Mouse (Mus musculus) embryonic facial prominence, embryonic 10.5 days (tissue): ENCODE data around the gene Cyfip2. TPM values are rescaled to one million over a fixed set of nuclear protein-coding genes. Genes with fewer than 3 reads are reported as not detected.

ENCODE experiments used
- DNase-seq: peaks from one replicate; pipeline ENCODE4 v3.0.0-alpha.2; 2017; ENCODE audit warnings: low spot score
- H3K27ac ChIP-seq: fragments of 300-500 bp; sonication (generic); replicated peaks from 2 replicates; pipeline ENCODE4 v1.5.1; 2016; ENCODE audit warnings: mild to moderate bottlenecking
- H3K27me3 ChIP-seq: fragments of 300-500 bp; sonication (generic); replicated peaks from 2 replicates; pipeline ENCODE4 v1.6.1; 2016; ENCODE audit warnings: low read depth, mild to moderate bottlenecking; ENCODE audit not compliant: poor library complexity, severe bottlenecking
- H3K36me3 ChIP-seq: fragments of 300-500 bp; sonication (generic); replicated peaks from 2 replicates; pipeline ENCODE4 v1.6.1; 2016; ENCODE audit warnings: mild to moderate bottlenecking, moderate library complexity
- H3K4me1 ChIP-seq: fragments of 300-500 bp; sonication (generic); 2 replicates; pipeline ENCODE4 v1.6.1; 2016
- H3K4me3 ChIP-seq: fragments of 300-500 bp; sonication (generic); 2 replicates; pipeline ENCODE4 v1.5.1; 2016; ENCODE audit warnings: mild to moderate bottlenecking, moderate library complexity
- H3K9me3 ChIP-seq: fragments of 300-500 bp; sonication (generic); 2 replicates; pipeline ENCODE4 v1.6.1; 2016; ENCODE audit warnings: mild to moderate bottlenecking
- WGBS: fragments of 180-500 bp; shearing (Covaris S2); methylation state at CpG from one replicate; pipeline ENCODE4 v1.1.7; 2016; 5-methylcytosine and 5-hydroxymethylcytosine counted together
- polyA plus RNA-seq: library from polyadenylated mRNA; unstranded; fragments of >200 nt; fragmentation: Nextera tagmentation; extraction: Ambion mirVana; gene quantifications from 2 replicates; pipeline ENCODE4 v1.2.1, GENCODE M21; 2016

Gene Cyfip2
- polyA plus RNA-seq, 1 experiment from 2014 or later = 18.3 TPM

DNA sequence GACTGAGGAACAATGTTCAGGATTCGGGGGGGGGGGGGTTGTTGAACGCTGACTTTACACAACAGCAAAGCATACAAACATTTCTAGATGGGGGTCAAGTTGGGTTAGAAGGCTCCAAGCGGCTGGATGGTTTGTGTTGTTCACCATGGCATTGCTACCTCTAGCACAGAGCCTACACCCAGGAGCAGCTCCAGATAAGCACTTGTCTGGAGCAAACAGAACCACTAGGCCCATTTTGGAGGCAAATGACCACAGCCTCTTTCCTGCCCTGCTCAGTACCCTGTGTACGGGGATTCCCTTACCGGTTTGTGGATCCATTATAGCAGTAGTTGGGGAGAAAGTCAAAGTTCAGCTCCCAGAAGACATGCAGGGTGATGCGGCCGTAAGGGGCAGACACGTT, 70.7 kb downstream of the Cyfip2 start:
- 91% methylated on average over 8 of the region's 8 CpGs for WGBS
- peaks cover 7% of the 10 kb centered on the region; the same call in 1 of the 2 replicates for H3K4me1 ChIP-seq
- H3K36me3 ChIP-seq = peaks cover 34% of the 10 kb centered on the region
- DNase-seq = no peak
- H3K9me3 ChIP-seq = no peaks in the 10 kb centered on the region
- H3K4me3 ChIP-seq = no peak overlapping the region
- no peak overlapping the region for H3K27ac ChIP-seq
- H3K27me3 ChIP-seq = no peaks in the 10 kb centered on the region

DNA sequence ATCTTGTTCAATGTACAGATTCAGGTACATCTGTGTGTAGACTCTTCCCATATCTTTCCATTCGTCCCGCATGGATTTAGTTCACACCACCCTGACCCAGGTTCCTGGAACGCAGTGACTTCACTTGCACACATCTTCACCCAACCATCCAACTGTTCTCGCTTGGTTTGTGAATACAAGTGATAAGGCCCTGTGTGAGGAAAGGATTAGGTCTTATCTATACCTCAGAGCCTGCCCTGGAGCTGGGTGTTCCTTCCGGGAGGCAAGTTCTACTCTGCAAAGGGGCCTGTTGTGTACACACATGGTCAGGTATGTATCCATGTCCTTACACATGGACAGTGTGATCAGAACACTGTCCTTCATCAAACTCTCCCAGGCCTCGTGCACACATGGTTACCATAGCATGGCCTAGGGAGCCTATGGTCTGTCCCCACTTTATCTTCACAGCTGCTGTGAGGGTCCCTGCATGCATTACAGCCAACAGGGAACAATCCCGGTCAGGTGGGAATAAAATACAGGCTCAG, 71.4 kb downstream of the Cyfip2 start:
- Histone ChIP-seq H3K36me3 (peaks cover 34% of the 10 kb centered on the region), H3K27me3 (no peaks in the 10 kb centered on the region), H3K9me3 (no peaks in the 10 kb centered on the region), H3K4me1 (peaks cover 7% of the 10 kb centered on the region; the same call in 1 of the 2 replicates), H3K4me3 (no peak overlapping the region), H3K27ac (no peak overlapping the region)
- DNase-seq = no peak
- WGBS = 92% methylated on average over 7 of the region's 7 CpGs

DNA sequence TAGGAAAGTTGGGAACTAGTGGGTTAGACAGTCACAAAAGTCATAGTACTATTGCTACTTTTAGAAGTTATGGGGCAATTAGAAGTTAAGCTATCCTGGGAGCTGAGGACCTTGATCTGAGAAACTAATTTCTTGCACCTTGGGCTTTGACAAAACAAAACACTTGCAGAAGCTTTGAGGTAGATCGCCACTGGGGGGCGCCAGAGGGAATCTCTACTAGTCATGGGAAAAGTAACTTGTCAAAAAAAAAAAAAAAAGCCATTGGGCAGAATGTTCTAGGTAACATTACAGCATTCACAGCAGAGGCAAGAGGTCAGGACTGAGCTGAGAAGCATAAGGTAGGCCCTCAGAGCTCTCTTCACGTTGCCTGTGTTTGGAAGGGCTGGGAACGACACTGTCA, 75.7 kb downstream of the Cyfip2 start:
- 42% methylated on average over 4 of the region's 4 CpGs for WGBS
- peaks cover 7% of the 10 kb centered on the region; the same call in 1 of the 2 replicates for H3K4me1 ChIP-seq
- no peaks in the 10 kb centered on the region for H3K9me3 ChIP-seq
- H3K36me3 ChIP-seq = peaks cover 28% of the 10 kb centered on the region
- H3K4me3 ChIP-seq = no peak overlapping the region
- no peak overlapping the region for H3K27ac ChIP-seq
- DNase-seq = peak; percentile 71
- no peaks in the 10 kb centered on the region for H3K27me3 ChIP-seq

DNA sequence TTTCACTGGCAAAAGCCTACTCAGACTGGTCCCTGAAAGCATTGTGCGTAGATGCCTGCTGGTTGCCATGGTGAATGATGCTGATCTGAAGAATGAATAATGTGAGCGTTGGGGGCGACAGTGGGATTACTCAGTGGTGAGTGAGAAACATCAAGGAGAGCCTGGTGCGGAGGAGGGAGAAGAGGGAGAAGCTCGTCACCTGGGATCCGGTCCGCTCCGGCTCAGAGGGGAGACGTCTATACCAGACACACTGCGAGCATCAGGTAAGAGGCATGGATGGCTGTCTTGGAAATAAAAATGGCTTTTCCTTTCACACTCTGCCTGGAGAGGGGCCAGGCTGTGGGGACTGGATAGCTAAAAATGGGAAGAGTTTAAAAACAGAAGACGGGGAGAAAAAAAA, 77.3 kb downstream of the Cyfip2 start, which contains the start of gene Fndc9:
Gene Fndc9 (plus strand): TSS at position 198 of the 400 bp plus-strand sequence.
- 67% methylated on average over 11 of the region's 11 CpGs for WGBS
- H3K4me3 ChIP-seq = no peak within 1 kb of the TSS

DNA sequence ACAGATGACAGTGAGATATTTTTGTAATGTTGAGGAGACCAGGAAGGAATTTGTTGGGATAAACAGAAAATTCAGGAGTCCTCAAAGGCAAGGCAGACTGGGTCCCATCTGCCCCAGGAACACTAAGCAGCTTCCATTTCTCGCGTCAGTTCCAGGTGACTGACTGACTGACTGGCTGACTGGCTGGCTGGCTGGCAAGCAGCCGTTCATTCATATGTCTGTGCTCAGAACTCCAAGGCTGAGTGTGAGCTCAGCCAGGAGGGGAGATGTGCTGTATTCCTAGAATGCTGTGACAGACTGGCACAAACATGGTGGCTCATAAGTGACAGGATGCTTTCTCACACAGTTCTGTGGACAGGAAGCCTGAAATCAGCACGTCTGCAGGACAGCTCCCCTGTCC, 78.7 kb downstream of the Cyfip2 start:
- H3K4me1 ChIP-seq = peaks cover 7% of the 10 kb centered on the region; the same call in 1 of the 2 replicates
- no peak overlapping the region for H3K4me3 ChIP-seq
- H3K27ac ChIP-seq = no peak overlapping the region
- peaks cover 15% of the 10 kb centered on the region for H3K36me3 ChIP-seq
- DNase-seq = no peak
- no peaks in the 10 kb centered on the region for H3K9me3 ChIP-seq
- 85% methylated on average over 4 of the region's 4 CpGs for WGBS
- no peaks in the 10 kb centered on the region for H3K27me3 ChIP-seq

More for the DNA sequence above, 77.3 kb downstream of the Cyfip2 start, which contains the start of gene Fndc9:
- H3K4me1 ChIP-seq = peaks cover 7% of the 10 kb centered on the region; the same call in 1 of the 2 replicates
- peaks cover 27% of the 10 kb centered on the region for H3K36me3 ChIP-seq
- H3K27me3 ChIP-seq = no peaks in the 10 kb centered on the region
- no peaks in the 10 kb centered on the region for H3K9me3 ChIP-seq
- DNase-seq = no peak
- no peak within 1 kb of the TSS for H3K27ac ChIP-seq

DNA sequence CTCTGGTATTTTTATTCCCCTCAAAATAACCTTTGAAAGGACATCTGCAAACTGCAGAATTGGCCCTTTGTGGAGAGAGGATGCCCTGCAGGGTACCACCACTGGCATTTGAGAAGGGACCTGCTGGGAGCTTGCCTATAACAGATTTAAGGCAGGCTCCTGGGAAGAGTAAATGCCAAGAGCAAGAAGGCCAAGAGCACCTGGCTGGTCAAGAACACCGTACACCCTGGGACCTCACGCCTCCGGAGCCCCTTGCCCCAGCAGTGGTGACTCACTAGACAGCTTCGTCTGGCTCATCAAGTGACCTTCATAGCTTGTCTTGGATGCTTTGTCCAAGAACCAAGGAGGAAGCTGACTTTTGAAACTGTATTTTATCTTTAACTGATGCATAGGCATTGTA, 79.9 kb downstream of the Cyfip2 start:
- no peaks in the 10 kb centered on the region for H3K27me3 ChIP-seq

DNA sequence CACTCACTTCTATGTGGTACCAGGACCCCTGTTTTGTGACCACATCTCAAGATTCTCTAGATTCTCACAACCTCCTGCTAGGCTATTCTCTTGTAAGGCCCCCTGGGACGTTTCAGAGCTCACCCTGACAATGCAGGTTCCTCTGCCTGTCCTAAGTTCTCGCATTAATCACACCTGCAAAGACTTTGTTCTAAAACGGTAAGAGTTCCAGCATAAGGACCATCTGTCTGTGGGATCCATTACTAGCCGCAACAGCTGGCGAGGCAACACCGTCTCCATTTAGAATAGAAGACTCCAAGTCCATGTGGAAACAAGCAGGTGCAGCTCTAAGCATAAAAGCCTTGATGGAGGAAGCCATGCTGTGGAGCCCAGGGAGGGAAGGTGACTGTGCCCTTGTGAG, 82.5 kb downstream of the Cyfip2 start:
- Histone ChIP-seq H3K27ac (no peak overlapping the region), H3K27me3 (no peaks in the 10 kb centered on the region), H3K36me3 (no peaks in the 10 kb centered on the region), H3K4me1 (peaks cover 5% of the 10 kb centered on the region), H3K4me3 (no peak overlapping the region), H3K9me3 (no peaks in the 10 kb centered on the region)
- DNase-seq = no peak
- 72% methylated on average over 6 of the region's 6 CpGs for WGBS

More for the DNA sequence above, 79.9 kb downstream of the Cyfip2 start:
- 94% methylated on average over 4 of the region's 4 CpGs for WGBS
- Histone ChIP-seq H3K9me3 (no peaks in the 10 kb centered on the region), H3K27ac (no peak overlapping the region), H3K4me3 (no peak overlapping the region), H3K36me3 (peaks cover 7% of the 10 kb centered on the region), H3K4me1 (peaks cover 7% of the 10 kb centered on the region; the same call in 1 of the 2 replicates)
- DNase-seq = no peak

DNA sequence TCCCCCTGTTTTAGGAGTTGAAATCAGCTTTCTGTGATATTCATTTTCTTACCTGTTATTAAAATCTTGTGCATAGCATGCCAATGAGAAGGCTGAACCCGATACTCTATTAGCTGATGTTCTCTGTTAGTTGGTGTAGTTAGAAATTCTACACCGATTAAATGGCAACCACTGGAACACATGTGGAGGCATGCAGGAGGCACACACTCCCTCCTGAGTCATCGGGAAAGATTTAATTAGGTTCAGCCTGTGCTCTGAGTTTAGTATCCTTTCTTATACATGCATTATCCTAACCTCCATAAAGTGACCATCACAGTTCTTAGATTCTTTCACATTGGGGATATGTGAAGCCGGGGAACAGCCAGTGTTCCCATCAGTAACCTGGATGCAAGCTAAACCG, 87.3 kb downstream of the Cyfip2 start:
- Histone ChIP-seq H3K27me3 (no peaks in the 10 kb centered on the region), H3K36me3 (peaks cover 10% of the 10 kb centered on the region; the same call in 1 of the 2 replicates), H3K4me1 (peaks cover 3% of the 10 kb centered on the region; the same call in 1 of the 2 replicates), H3K9me3 (no peaks in the 10 kb centered on the region), H3K4me3 (no peak overlapping the region), H3K27ac (no peak overlapping the region)
- 78% methylated on average over 5 of the region's 5 CpGs for WGBS
- no peak for DNase-seq

DNA sequence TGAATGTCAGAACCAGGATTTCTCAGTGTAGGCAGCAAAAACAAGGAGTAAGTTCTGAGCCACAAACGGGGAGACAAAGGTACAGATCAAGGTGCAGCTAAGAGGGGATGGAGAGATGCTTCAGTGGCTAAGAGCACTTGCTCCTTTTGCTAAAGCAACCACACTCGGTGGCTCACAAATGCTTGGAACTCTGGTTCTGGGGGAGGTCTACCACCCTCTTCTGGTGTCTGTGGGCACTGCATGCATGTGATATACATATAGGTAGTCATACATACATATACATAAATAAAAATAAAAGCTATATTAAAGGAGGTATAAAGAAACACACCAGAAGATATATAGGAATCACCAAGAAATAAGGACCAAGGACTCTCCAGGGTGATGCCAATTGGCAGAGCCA, 89.1 kb downstream of the Cyfip2 start:
- Histone ChIP-seq H3K4me1 (peaks cover 18% of the 10 kb centered on the region), H3K4me3 (no peak overlapping the region), H3K27ac (no peak overlapping the region), H3K9me3 (no peaks in the 10 kb centered on the region), H3K36me3 (peaks cover 10% of the 10 kb centered on the region; the same call in 1 of the 2 replicates), H3K27me3 (no peaks in the 10 kb centered on the region)
- no peak for DNase-seq
- WGBS = 78% methylated on average over 2 of the region's 2 CpGs

DNA sequence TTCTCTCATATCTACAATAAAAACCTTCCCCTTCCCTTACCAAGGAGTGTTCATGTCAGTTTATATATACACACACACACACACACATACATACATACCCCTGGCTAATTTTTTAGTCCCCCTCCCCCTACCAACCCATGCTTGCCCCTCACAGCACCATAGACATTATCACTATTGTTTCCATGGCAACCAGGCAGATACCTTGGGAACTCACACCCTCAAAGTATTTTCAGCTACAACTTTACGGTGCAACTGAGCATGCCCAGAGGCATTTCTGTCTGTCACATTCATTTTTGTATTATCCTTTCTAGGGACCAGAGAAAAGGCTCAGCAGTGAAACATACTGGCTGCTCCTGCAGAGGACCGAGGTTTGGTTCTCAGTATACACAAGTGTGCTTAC, 92.4 kb downstream of the Cyfip2 start:
- no peak for DNase-seq
- H3K27me3 ChIP-seq = no peaks in the 10 kb centered on the region
- no peak overlapping the region for H3K4me3 ChIP-seq
- H3K4me1 ChIP-seq = peaks cover 24% of the 10 kb centered on the region
- H3K36me3 ChIP-seq = peaks cover 10% of the 10 kb centered on the region; the same call in 1 of the 2 replicates
- no peaks in the 10 kb centered on the region for H3K9me3 ChIP-seq
- no peak overlapping the region for H3K27ac ChIP-seq
- 89% methylated on average over 2 of the region's 2 CpGs for WGBS

DNA sequence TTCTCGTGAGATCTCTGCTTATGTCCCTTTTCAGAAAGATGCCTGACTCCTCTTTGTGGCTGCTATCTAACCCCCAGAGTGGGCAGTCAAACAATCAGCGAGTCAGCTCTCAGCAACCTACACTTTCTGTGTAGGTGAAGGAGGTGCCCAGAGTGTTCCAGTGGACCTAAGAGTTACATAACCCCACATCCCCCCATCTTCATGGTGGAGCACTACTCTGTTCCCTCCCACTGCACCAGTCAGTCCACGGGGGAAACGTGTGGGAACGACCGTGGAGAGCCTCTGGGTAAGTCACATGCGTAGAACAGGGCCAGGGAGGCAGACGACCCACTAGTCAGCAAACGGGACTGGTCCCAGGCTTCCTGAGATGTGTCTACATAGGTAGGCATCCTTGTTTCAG, 93.3 kb downstream of the Cyfip2 start:
- no peak overlapping the region; the same call in 1 of the 2 replicates for H3K27ac ChIP-seq
- H3K36me3 ChIP-seq = peaks cover 10% of the 10 kb centered on the region; the same call in 1 of the 2 replicates
- DNase-seq = no peak
- H3K4me3 ChIP-seq = no peak overlapping the region
- WGBS = 81% methylated on average over 9 of the region's 9 CpGs
- peaks cover 29% of the 10 kb centered on the region for H3K4me1 ChIP-seq
- H3K9me3 ChIP-seq = no peaks in the 10 kb centered on the region
- H3K27me3 ChIP-seq = no peaks in the 10 kb centered on the region

DNA sequence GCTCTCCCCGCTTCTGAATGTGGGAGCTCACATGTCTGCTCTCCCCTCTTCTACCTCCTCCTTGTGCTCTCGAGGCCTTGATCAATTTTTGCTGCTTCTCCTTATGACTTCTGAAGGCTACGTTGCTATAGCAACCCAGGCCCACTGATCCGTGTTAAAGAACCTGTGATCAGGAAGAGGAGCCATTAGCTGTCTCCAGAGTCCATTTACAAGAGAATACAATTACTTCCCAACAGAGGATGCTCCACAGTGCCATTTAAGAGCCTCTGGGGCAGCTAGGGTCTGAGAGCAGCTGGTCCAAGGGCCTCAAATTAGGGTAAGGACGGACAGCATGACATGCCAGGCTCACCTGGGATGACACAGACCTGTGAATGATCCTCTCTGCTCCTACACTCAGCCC, 94.1 kb downstream of the Cyfip2 start:
- Histone ChIP-seq H3K27me3 (no peaks in the 10 kb centered on the region), H3K27ac (no peak overlapping the region), H3K4me1 (peaks cover 37% of the 10 kb centered on the region), H3K9me3 (no peaks in the 10 kb centered on the region), H3K36me3 (peaks cover 6% of the 10 kb centered on the region; the same call in 1 of the 2 replicates), H3K4me3 (no peak overlapping the region)
- WGBS = 38% methylated on average over 5 of the region's 5 CpGs
- DNase-seq = no peak

DNA sequence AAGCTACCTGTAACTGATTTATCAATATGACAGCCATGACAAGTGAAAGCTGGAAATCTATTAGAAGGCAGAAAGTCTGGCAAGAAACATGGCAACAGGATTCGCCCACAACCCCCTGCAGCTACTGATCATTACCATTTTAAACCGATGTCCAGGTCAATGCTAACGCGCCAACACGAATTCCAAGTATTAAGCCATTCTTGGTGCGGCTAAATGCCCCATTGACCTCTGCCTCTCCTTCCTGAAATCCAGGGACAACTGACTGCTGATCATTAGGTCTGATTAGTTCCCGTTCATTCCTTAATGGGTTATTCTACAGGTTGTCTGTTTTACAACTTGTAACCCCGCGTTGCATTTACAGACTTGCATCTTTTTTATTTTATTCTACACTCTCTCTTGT, 95.0 kb downstream of the Cyfip2 start:
- 81% methylated on average over 9 of the region's 9 CpGs for WGBS
- Histone ChIP-seq H3K27me3 (no peaks in the 10 kb centered on the region), H3K36me3 (peaks cover 6% of the 10 kb centered on the region; the same call in 1 of the 2 replicates), H3K27ac (no peak overlapping the region), H3K4me3 (no peak overlapping the region), H3K4me1 (peaks cover 45% of the 10 kb centered on the region), H3K9me3 (no peaks in the 10 kb centered on the region)
- no peak for DNase-seq
